Mouse (Mus musculus) layer of hippocampus, adult 2 months (tissue): ENCODE data around the gene Chn2. TPM values are rescaled to one million over a fixed set of nuclear protein-coding genes. Genes with fewer than 3 reads are reported as not detected.

Source experiments
- DNase-seq, 2 experiments: peaks; one replicate each; pipeline ENCODE4 v3.0.0; 2022; ENCODE audit warnings: low spot score in 2 of 2
- H3K27ac ChIP-seq: fragments of 200-600 bp; 2 replicates; pipeline ENCODE4 v1.8.1; 2022
- H3K4me3 ChIP-seq: fragments of 200-600 bp; 2 replicates; pipeline ENCODE4 v1.8.1; 2022; ENCODE audit warnings: mild to moderate bottlenecking
- CTCF ChIP-seq: fragments of 200-600 bp; conservative IDR thresholded peaks from 2 replicates; pipeline ENCODE4 v1.8.1; 2022; ENCODE audit warnings: antibody characterized with exemption, mild to moderate bottlenecking, moderate library complexity
- total RNA-seq, 2 experiments: library from RNA; stranded (reverse); gene quantifications; 2 replicates each; pipeline ENCODE4 v1.2.3; 2021

Chn2 gene
- total RNA-seq, 2 experiments from 2014 or later: 16.0 to 19.7 TPM

- TF ChIP-seq CTCF: no peak
- no peak for DNase-seq
- no peak overlapping the region for H3K4me3 ChIP-seq
- no peak overlapping the region for H3K27ac ChIP-seq
Measured at GRCm38 (mm10) chr6:54183825-54184578, 144.6 kb downstream of the Chn2 start.

GRCm38 (mm10) chr6:54193631-54194305 lies 154.4 kb downstream of the Chn2 start:
- no peak for TF ChIP-seq CTCF
- no peak overlapping the region for H3K27ac ChIP-seq
- no peak for DNase-seq
- no peak overlapping the region for H3K4me3 ChIP-seq

GRCm38 (mm10) chr6:54197821-54198412 lies 158.6 kb downstream of the Chn2 start:
- DNase-seq: no peak
- H3K4me3 ChIP-seq: no peak overlapping the region
- TF ChIP-seq CTCF: no peak
- H3K27ac ChIP-seq: no peak overlapping the region

GRCm38 (mm10) chr6:54199516-54199915 lies 160.2 kb downstream of the Chn2 start:
- no peak overlapping the region for H3K4me3 ChIP-seq
- no peak for TF ChIP-seq CTCF
- DNase-seq: no peak
- H3K27ac ChIP-seq: no peak overlapping the region

- DNase-seq: no peak
Measured at GRCm38 (mm10) chr6:54200031-54200722, 160.8 kb downstream of the Chn2 start.

GRCm38 (mm10) chr6:54202311-54203020 lies 163.1 kb downstream of the Chn2 start:
- H3K27ac ChIP-seq: no peak overlapping the region
- no peak for TF ChIP-seq CTCF
- no peak for DNase-seq

More at GRCm38 (mm10) chr6:54200031-54200722, 160.8 kb downstream of the Chn2 start:
- Histone ChIP-seq H3K4me3 (no peak overlapping the region), H3K27ac (no peak overlapping the region)
- TF ChIP-seq CTCF: no peak

GRCm38 (mm10) chr6:54203316-54203715 lies 164.0 kb downstream of the Chn2 start:
- no peak overlapping the region for H3K27ac ChIP-seq
- no peak for TF ChIP-seq CTCF
- no peak for DNase-seq
- H3K4me3 ChIP-seq: no peak overlapping the region

More at GRCm38 (mm10) chr6:54202311-54203020, 163.1 kb downstream of the Chn2 start:
- H3K4me3 ChIP-seq: no peak overlapping the region

GRCm38 (mm10) chr6:54203926-54204325 lies 164.6 kb downstream of the Chn2 start:
- no peak for TF ChIP-seq CTCF
- Histone ChIP-seq H3K4me3 (no peak overlapping the region), H3K27ac (no peak overlapping the region)
- no peak for DNase-seq

- H3K27ac ChIP-seq: no peak overlapping the region
- DNase-seq: no peak
- H3K4me3 ChIP-seq: no peak overlapping the region
- TF ChIP-seq CTCF: peak; percentile 48
Measured at GRCm38 (mm10) chr6:54204931-54205330, 165.6 kb downstream of the Chn2 start.

GRCm38 (mm10) chr6:54205471-54205870 lies 166.1 kb downstream of the Chn2 start:
- no peak for DNase-seq
- Histone ChIP-seq H3K27ac (no peak overlapping the region), H3K4me3 (no peak overlapping the region)
- no peak for TF ChIP-seq CTCF

- no peak for TF ChIP-seq CTCF
- H3K4me3 ChIP-seq: no peak overlapping the region
- H3K27ac ChIP-seq: no peak overlapping the region
- no peak for DNase-seq
Measured at GRCm38 (mm10) chr6:54206221-54206738, 166.9 kb downstream of the Chn2 start.

- TF ChIP-seq CTCF: no peak
- no peak for DNase-seq
- Histone ChIP-seq H3K27ac (no peak overlapping the region), H3K4me3 (no peak overlapping the region)
Measured at GRCm38 (mm10) chr6:54208786-54209185, 169.4 kb downstream of the Chn2 start.
